Mouse (Mus musculus) kidney, adult 2 months (tissue): ENCODE measurements around the gene Sox6. TPM values are rescaled to one million over a fixed set of nuclear protein-coding genes. Genes with fewer than 3 reads are reported as not detected.

ENCODE experiments used
- DNase-seq: peaks from one replicate; pipeline ENCODE4 v3.0.0; 2021
- H3K27ac ChIP-seq: fragments of 200-500 bp; 2 replicates; pipeline ENCODE4 v1.5.1; 2012; ENCODE audit warnings: low read depth, low read length, control low read depth, inconsistent platforms; ENCODE audit not compliant: insufficient read depth
- H3K27me3 ChIP-seq: fragments of 200-500 bp; replicated peaks from 2 replicates; pipeline ENCODE4 v1.6.1; 2012; ENCODE audit warnings: mild to moderate bottlenecking, moderate library complexity, low read length, inconsistent platforms; ENCODE audit not compliant: control insufficient read depth, insufficient read depth
- H3K36me3 ChIP-seq: fragments of 200-500 bp; 2 replicates; pipeline ENCODE4 v1.6.1; 2012; ENCODE audit warnings: mild to moderate bottlenecking, moderate library complexity, low read length, inconsistent platforms; ENCODE audit not compliant: control insufficient read depth, insufficient read depth
- H3K4me1 ChIP-seq: fragments of 200-500 bp; 2 replicates; pipeline ENCODE4 v1.6.1; 2011; ENCODE audit warnings: low read length; ENCODE audit not compliant: control insufficient read depth, insufficient read depth
- H3K4me3 ChIP-seq: fragments of 200-500 bp; 2 replicates; pipeline ENCODE4 v1.5.1; 2011; ENCODE audit warnings: mild to moderate bottlenecking, low read depth, low read length, control low read depth; ENCODE audit not compliant: insufficient read depth
- CTCF ChIP-seq: fragments of 200-500 bp; conservative IDR thresholded peaks from 2 replicates; pipeline ENCODE4 v1.5.1; 2011; ENCODE audit warnings: low read depth, mild to moderate bottlenecking, control low read depth, low read length, moderate library complexity, mixed read lengths; ENCODE audit not compliant: insufficient read depth, insufficient read length
- POLR2A ChIP-seq: fragments of 200-500 bp; IDR thresholded peaks from one replicate; pipeline ENCODE4 v1.6.1; 2011; ENCODE audit warnings: low read depth, low read length, control low read depth
- WGBS: fragments of 180-500 bp; shearing (Covaris S2); methylation state at CpG from one replicate; pipeline ENCODE4 v1.1.7; 2018; 5-methylcytosine and 5-hydroxymethylcytosine counted together
- polyA plus RNA-seq: library from polyadenylated mRNA; depleted of rRNA; stranded (reverse); fragments of >200 nt; gene quantifications from 2 replicates; pipeline ENCODE4 v1.2.3, GENCODE M21; 2012

The Sox6 gene
- polyA plus RNA-seq, 1 experiment = 37.1 TPM

DNA sequence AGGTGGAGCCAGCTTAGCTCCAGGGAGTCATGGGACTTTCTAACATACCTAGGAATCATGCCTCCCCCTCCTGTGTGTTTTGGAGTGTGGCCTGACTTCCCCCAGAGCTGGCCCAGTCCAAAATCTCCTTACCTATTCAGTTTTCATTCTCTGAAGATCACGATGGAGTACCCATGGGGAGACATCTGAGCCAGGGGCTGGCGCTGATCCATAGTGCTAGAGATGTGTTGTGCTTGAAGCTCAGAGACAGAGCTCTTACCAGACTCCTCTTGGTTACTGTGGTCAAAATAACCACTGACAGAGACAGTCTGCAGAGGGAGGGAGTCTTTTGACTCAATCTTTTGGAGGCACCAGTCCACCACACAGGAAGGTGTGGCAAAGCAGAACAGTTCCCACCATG, 575.2 kb downstream of the Sox6 start:
- Histone ChIP-seq H3K27ac (no peak overlapping the region), H3K27me3 (no peaks in the 10 kb centered on the region), H3K4me1 (no peaks in the 10 kb centered on the region), H3K4me3 (no peak overlapping the region), H3K36me3 (no peaks in the 10 kb centered on the region)
- TF ChIP-seq POLR2A (no peak), CTCF (no peak)
- 85% methylated on average over 2 of the region's 2 CpGs for WGBS
- no peak for DNase-seq

DNA sequence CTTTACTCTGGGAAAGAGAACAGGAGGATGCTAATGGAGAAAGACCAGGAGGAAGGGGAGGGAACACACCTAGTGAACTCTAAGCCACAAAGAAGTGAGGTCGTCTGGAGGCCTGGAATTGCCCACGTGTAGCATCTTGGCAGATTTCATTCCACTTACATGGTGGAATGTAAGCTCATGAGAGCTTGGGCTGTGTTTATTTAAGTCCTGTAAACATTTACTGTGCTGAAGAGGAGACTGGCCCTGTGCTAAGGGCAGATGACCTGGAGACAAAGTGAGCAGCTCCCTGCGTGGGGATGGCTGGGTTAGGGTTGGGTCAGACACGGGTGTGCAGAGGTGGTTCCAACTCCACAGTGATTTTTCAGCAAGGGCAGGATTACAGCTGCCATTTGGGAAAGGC, 576.3 kb downstream of the Sox6 start:
- Histone ChIP-seq H3K27ac (no peak overlapping the region), H3K4me3 (no peak overlapping the region)

DNA sequence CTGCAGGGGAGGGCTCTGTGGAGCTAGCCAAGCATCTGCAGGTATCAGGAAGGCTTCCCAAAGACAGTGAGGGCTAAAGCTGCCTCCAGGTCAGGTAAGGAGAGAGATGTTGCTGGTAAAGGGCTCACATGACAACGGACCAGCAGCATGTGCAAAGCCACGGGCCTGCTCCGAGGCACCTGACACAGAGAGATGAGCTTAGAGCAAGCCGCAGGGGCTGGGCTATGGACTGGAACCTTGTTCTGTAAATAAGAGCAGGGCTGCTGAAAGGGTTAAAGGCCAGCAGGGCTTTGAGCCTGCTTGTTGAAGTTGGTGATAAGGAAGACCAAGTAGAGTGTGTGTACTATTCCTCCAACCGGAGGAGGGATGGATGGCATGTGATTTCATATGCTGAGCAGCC, 583.6 kb downstream of the Sox6 start:
- Histone ChIP-seq H3K4me1 (no peaks in the 10 kb centered on the region), H3K27ac (no peak overlapping the region), H3K27me3 (no peaks in the 10 kb centered on the region), H3K36me3 (no peaks in the 10 kb centered on the region), H3K4me3 (no peak overlapping the region)
- no peak for TF ChIP-seq CTCF
- TF ChIP-seq POLR2A = no peak
- WGBS = 84% methylated on average over 5 of the region's 5 CpGs
- no peak for DNase-seq

More for the DNA sequence above, 576.3 kb downstream of the Sox6 start:
- DNase-seq = no peak
- WGBS = 40% methylated on average over 4 of the region's 4 CpGs
- no peaks in the 10 kb centered on the region for H3K36me3 ChIP-seq
- TF ChIP-seq POLR2A (no peak), CTCF (no peak)
- H3K4me1 ChIP-seq = no peaks in the 10 kb centered on the region
- H3K27me3 ChIP-seq = no peaks in the 10 kb centered on the region

DNA sequence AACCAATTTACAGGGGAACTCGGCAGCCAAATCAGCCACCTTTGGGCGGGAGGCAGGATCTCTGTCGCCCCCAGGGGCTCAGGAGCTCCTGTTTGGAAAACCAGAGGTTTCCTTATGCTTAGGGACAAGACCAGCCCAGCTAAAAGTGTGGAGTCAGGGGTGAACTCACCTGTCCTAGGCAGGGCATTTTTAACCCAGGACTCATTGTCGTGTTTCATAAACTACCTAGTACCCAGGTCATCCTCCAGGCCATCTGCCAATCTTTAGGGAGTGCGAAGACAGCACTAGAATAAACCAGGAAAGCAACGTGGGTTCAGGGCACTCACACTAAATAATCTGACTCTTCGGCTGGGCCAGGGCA, 584.9 kb downstream of the Sox6 start:
- H3K4me3 ChIP-seq = no peak overlapping the region
- H3K27me3 ChIP-seq = no peaks in the 10 kb centered on the region
- H3K36me3 ChIP-seq = no peaks in the 10 kb centered on the region
- no peaks in the 10 kb centered on the region for H3K4me1 ChIP-seq
- WGBS = 63% methylated on average over 7 of the region's 7 CpGs
- DNase-seq = no peak
- TF ChIP-seq POLR2A (no peak), CTCF (no peak)
- H3K27ac ChIP-seq = no peak overlapping the region

DNA sequence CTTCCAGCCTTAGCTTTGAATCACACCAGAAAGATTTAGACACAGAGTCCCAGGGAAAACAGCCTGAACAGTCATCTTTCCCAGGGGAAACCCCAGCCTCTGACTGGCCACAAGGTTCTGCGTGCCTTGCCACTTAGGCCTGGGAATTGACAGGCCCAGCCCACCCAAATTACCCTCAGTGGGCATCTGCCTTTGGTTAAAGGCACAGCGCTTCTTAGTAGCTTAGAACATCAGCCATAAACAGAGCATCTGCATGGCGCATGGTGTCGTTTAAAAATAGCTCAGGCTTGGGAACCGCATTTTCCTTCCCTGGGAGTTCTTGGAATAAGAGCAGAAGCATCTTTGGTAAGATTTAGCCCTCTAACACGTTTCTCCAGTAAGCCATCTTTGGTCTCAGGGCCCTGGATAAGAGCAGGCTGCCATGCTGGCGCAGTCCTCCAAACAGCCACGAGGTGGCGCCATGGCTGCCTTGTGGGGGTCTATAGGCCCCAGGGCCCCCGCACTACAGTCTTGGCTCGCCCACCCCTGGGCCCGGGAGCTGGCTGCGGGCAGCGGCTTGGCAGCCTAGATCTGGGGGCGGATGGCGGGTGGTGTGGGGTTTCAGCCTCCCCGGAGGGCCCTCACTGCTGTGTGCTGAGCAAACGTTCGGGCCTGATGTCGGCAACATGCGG, 585.4 kb downstream of the Sox6 start:
- Histone ChIP-seq H3K4me1 (no peaks in the 10 kb centered on the region), H3K36me3 (no peaks in the 10 kb centered on the region), H3K4me3 (no peak overlapping the region), H3K27ac (no peak overlapping the region), H3K27me3 (no peaks in the 10 kb centered on the region)
- DNase-seq = no peak
- 32% methylated on average over 21 of the region's 21 CpGs for WGBS
- TF ChIP-seq CTCF (peak; percentile 40), POLR2A (no peak)

DNA sequence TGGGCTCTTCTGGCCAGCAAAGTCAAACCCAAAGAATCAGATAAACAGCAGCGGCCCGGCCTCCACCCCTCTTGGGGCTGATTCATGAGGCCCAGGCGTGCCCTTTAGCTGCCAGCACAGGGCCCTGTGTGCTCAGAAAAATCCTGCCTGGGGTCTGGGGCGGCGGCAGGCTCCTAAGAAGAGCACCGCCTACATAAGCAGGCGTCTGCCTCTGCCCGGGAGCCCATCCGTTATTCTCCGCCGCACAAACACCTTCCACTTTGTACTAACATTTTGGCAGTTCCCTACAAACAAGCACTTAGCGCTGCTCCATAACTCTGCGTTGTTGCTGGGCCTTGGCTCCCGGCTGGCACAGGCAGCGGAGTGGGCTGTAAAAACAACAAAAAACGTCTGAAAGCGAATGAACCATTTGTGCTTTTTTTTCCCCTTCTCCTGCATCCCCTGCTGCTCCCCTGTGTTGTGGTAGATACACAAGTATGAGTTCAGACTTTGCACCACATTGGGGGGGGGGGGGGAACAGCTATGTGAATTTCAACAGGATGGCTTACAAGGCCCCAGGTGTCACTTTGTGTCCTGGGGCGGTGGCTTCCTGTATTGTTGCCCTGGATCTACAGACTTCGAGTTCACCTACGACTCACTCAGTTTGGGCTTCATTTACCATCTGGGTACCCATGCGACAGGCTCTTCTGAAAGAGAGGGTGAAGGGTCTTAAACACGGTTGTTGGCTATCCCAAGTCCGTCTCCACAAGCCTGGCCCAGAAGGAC, 588.0 kb downstream of the Sox6 start:
- H3K27me3 ChIP-seq = no peaks in the 10 kb centered on the region
- WGBS = 60% methylated on average over 23 of the region's 23 CpGs
- H3K4me1 ChIP-seq = no peaks in the 10 kb centered on the region; the same call in 1 of the 2 replicates
- no peak for TF ChIP-seq CTCF
- TF ChIP-seq POLR2A = no peak
- no peak for DNase-seq
- H3K36me3 ChIP-seq = no peaks in the 10 kb centered on the region
- H3K27ac ChIP-seq = no peak overlapping the region
- no peak overlapping the region for H3K4me3 ChIP-seq

DNA sequence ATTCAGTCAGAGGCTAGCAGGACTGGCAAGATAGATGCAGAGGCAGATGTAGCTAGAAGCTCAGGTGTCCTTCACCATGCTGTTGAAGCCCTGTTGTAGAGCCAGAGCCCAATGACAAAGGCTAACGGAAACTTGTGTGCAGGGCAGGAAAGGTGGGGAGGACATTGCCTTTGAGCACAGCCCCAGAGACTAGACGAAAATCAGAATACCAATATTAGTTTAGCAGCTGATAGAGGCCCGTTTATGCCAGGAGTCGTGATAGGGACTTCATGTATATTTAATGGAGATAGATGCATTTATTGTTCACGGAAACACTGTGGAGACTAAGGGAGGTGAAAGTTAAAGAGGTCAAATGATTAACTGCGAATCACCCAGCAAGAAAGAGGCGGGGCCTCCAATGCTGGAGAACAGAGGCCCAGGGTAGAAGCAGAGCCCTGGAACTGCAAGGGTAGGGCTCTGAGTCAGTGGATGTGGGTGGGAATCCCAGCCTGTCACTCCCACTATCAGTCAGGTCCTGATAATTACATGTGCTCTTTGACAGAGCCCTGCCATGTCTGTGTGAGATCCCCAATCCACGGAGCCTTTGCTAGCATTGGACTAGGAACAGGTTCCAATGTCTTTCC, 590.1 kb downstream of the Sox6 start:
- Histone ChIP-seq H3K4me3 (no peak overlapping the region), H3K27me3 (no peaks in the 10 kb centered on the region), H3K4me1 (no peaks in the 10 kb centered on the region; the same call in 1 of the 2 replicates), H3K36me3 (no peaks in the 10 kb centered on the region), H3K27ac (no peak overlapping the region)
- peak; percentile 42 for DNase-seq
- 53% methylated on average over 8 of the region's 8 CpGs for WGBS
- TF ChIP-seq CTCF = no peak
- TF ChIP-seq POLR2A = no peak
